ENCODE assay signal across 16 mouse cellular contexts in the genomic region with DNA sequence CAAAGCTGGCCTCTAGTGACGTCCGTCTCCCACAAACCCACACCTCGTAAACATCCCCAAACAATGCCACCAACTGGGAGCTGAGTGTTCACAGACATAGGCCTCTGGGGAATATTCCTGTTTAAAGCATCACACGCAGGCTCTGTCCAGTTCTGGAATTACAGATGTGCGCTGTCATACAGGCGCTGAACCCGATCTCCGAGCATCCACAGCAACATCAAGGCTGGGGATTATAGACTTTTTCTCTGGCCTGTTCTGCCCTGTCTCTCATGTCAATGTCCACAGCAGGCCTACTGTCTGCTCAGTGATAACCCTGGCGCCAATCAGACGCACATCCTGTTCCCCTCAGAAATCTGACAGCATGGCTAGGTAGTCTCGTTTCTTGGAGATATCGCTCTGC.
"Had no signal": no experiment of that assay in that cellular context is flagged by ENCODE, and none has a peak within 500 bp of the region (broad histone marks: within the 10 kb centered on the region; RNA-seq: fewer than 3 reads in every experiment).

No protein-coding gene starts in this region.

- H3K9me3 ChIP-seq: limb, embryonic 13.5 days; liver, embryonic 13.5 days; midbrain, embryonic 10.5 days; midbrain, embryonic 15.5 days; neural tube, embryonic 13.5 days; stomach, embryonic 15.5 days had no signal

- DNase-seq: kidney, adult 11 months; kidney, postnatal 36 days; layer of hippocampus, adult 9-11 months; layer of hippocampus, postnatal 36 days; liver, embryonic 13.5 days; lung, adult 18-20 months; lung, postnatal 36 days; retina, postnatal 1 day; right cerebral cortex, postnatal 4 days; thymus, postnatal 36 days had no signal

- H3K4me1 ChIP-seq: stomach, embryonic 15.5 days had no signal

- H3K27me3 ChIP-seq: limb, embryonic 13.5 days; liver, embryonic 13.5 days; midbrain, embryonic 15.5 days; neural tube, embryonic 13.5 days; stomach, embryonic 15.5 days had no signal

- H3K4me3 ChIP-seq: limb, embryonic 13.5 days; liver, embryonic 13.5 days; midbrain, embryonic 10.5 days; midbrain, embryonic 15.5 days; neural tube, embryonic 13.5 days; stomach, embryonic 15.5 days had no signal

- H3K9ac ChIP-seq: limb, embryonic 13.5 days; liver, embryonic 13.5 days; midbrain, embryonic 15.5 days; neural tube, embryonic 13.5 days; stomach, embryonic 15.5 days had no signal

- H3K27ac ChIP-seq: kidney, postnatal 0 days; limb, embryonic 13.5 days; liver, embryonic 13.5 days; midbrain, embryonic 10.5 days; midbrain, embryonic 15.5 days; neural tube, embryonic 13.5 days; stomach, embryonic 15.5 days had no signal

- H3K4me2 ChIP-seq: limb, embryonic 13.5 days; liver, embryonic 13.5 days; midbrain, embryonic 15.5 days; neural tube, embryonic 13.5 days; stomach, embryonic 15.5 days had no signal

- ATAC-seq: midbrain, embryonic 15.5 days had no signal

- H3K36me3 ChIP-seq: midbrain, embryonic 15.5 days; stomach, embryonic 15.5 days had no signal
